Mouse (Mus musculus): ENCODE measurements around the gene Pstk.
A peak's percentile ranks its signal among the peaks of the same experiment; 100 is the strongest.

Gene Pstk

DNA sequence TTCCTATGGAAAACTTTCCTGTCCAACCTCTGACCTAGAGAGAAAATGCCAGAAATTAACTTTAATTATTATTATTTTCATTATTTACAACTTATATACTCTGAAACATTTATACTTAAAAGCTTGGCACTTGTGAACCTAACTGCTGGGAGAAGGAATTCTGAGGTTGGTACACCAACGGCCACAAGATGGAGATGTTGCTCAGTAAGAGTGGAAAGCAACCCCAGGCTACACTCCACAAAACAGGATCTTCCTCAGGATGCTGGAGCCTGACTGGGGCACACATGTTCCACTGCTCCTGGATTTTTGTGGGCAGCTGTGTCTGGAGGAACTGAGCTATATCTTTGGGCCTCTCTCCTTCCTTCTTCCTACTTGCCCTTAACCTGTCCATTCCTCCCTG lies 61.3 kb downstream of the Pstk start:
- Histone ChIP-seq H3K9me3 (ENCODE audit: low read length) (no peaks in the 10 kb centered on the region), H3K4me3 (replicated peaks; ENCODE audit: low read length) (no peak overlapping the region), H3K27me3 (ENCODE audit: insufficient read depth, low read length) (no peaks in the 10 kb centered on the region), H3K4me1 (replicated peaks; ENCODE audit: low read depth, low read length) (peaks cover 8% of the 10 kb centered on the region), H3K36me3 (ENCODE audit: insufficient read depth, low read length) (0 out of 2 replicates have a peak, but pooled peaks cover 2% of the 10 kb centered on the region)
- TF ChIP-seq NANOG (IDR thresholded peaks at IDR 0.05; ENCODE audit: borderline replicate concordance, low read length) (no peak), CTCF (conservative IDR thresholded peaks at IDR 0.05; ENCODE audit: low read length) (peak; percentile 35), POU5F1 (IDR thresholded peaks at IDR 0.05; ENCODE audit: borderline replicate concordance, low read length) (no peak)

DNA sequence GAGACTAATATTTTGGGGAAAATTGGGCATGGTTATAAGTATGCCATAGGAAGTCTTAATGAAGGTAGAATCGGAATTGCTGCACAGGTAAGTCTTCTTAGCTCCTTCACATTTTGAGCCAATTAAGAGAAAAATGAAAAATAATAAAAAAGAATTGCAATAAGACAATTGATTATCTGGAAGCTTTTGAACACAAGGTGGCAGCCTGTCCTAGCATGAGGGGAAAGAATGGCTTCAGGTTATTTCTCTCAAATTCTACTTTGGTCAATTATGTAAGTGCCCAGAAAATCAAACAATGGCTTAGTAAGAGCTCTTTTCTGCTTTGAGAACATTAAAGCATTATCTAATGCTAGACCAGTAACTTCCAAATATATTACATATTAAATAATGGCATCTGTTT lies 63.3 kb downstream of the Pstk start:
- H3K36me3 ChIP-seq (ENCODE audit: insufficient read depth, low read length) = no peaks in the 10 kb centered on the region
- H3K9me3 ChIP-seq (ENCODE audit: low read length) = no peaks in the 10 kb centered on the region
- H3K4me1 ChIP-seq (replicated peaks; ENCODE audit: low read depth, low read length) = peaks cover 12% of the 10 kb centered on the region
- no peak for TF ChIP-seq CTCF (conservative IDR thresholded peaks at IDR 0.05; ENCODE audit: low read length)
- TF ChIP-seq POU5F1 (IDR thresholded peaks at IDR 0.05; ENCODE audit: borderline replicate concordance, low read length) = no peak
- no peak for TF ChIP-seq NANOG (IDR thresholded peaks at IDR 0.05; ENCODE audit: borderline replicate concordance, low read length)
- H3K27me3 ChIP-seq (ENCODE audit: insufficient read depth, low read length) = no peaks in the 10 kb centered on the region
- no peak overlapping the region for H3K4me3 ChIP-seq (replicated peaks; ENCODE audit: low read length)

DNA sequence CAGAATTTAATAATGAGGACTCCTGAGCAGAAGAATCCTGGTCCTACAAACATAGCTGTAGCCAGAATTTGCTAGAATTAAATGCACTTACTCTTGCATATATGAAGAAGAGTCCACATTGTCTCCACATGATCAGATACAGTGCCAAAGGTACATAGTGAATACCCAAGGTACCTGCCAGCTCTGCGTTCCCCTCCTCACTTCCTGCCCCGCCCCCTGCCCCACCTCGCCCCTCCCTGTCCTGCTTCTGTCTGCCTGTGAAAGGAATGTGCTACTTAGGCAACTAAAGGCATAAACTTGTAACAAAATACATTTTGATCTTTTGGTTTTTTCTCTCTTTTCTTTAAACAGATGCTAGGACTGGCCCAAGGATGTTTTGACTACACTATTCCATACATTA lies 66.1 kb downstream of the Pstk start:
- Histone ChIP-seq H3K4me3 (replicated peaks; ENCODE audit: low read length) (no peak overlapping the region), H3K4me1 (replicated peaks; ENCODE audit: low read depth, low read length) (peaks cover 12% of the 10 kb centered on the region), H3K9me3 (ENCODE audit: low read length) (no peaks in the 10 kb centered on the region), H3K27me3 (ENCODE audit: insufficient read depth, low read length) (no peaks in the 10 kb centered on the region), H3K36me3 (ENCODE audit: insufficient read depth, low read length) (no peaks in the 10 kb centered on the region)
- no peak for TF ChIP-seq CTCF (conservative IDR thresholded peaks at IDR 0.05; ENCODE audit: low read length)
- TF ChIP-seq NANOG (IDR thresholded peaks at IDR 0.05; ENCODE audit: borderline replicate concordance, low read length) = no peak
- no peak for TF ChIP-seq POU5F1 (IDR thresholded peaks at IDR 0.05; ENCODE audit: borderline replicate concordance, low read length)

Measured in E14TG2a.4 (cell line).